Mouse (Mus musculus): ENCODE measurements around the gene Rec8.

Gene Rec8

DNA sequence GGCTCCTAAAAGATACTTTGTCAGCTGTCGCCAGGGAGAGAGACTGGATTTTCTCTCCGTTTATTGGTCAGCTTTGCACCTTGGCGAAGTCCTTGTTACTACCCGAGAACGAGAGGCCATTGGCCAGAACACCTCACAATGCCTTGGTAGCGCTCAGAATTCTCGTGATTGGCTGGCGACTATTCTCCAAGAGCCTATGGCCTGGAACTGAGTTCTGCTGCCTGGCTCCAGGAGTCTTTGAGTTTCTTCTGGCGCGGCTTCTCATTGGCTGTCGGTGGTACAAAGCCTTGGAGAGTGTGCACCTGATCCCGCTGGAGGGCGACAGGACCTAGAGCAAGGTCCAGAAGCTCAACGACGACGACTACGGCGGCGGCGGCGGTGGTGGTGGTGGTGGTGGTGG, at the start of gene Rec8:
Gene Rec8 (plus strand): TSS at position 216 of the 400 bp plus-strand sequence.
- DNase-seq (ENCODE audit: extremely low read depth, low read depth, low spot score): no peak

DNA sequence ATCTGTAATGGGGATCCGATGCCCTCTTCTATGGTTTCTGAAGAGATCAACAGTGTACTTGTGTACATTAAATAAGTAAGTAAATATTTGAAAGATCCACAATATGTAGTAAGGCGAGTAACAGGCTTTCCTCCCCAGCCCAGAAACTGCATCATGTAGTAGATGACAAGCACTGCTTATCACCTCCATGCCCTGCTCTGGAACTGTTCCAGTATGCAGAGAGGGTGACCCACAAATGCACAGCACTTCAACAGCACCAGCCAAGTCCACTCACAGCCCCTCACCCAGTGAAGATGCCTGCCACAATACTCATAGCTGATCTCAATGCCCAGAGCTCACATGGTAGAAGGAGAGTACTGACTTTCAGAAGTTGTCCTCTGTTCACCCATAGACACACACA, 47.2 kb upstream of the Rec8 start:
- no peak for DNase-seq (ENCODE audit: extremely low read depth, low read depth, low spot score)

DNA sequence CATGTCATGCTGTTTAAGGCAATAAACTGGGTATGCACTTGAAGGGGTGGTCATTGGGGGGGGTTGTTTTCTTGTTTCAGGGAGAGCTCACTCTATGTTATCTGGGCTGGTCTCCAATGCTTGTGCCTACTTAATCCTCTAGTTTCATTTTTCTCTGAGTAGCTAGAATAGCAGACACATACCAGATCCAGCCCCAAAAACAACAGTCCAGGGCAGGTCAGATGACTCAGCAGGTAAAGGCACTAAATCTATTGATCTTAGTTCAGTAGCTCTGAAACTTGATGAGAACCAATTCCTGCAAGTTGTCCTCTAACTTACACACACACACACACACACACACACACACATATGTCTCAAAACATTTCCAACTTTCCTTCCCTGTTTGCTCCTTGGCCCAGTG, 46.1 kb upstream of the Rec8 start:
- no peak for DNase-seq (ENCODE audit: extremely low read depth, low read depth, low spot score)

GRCm38 (mm10) chr14:55575302-55575701, 42.5 kb upstream of the Rec8 start, which contains the start of gene Fitm1:
Gene Fitm1 (plus strand): TSS chr14:55575617.
- no peak for DNase-seq (ENCODE audit: extremely low read depth, low read depth, low spot score)

DNA sequence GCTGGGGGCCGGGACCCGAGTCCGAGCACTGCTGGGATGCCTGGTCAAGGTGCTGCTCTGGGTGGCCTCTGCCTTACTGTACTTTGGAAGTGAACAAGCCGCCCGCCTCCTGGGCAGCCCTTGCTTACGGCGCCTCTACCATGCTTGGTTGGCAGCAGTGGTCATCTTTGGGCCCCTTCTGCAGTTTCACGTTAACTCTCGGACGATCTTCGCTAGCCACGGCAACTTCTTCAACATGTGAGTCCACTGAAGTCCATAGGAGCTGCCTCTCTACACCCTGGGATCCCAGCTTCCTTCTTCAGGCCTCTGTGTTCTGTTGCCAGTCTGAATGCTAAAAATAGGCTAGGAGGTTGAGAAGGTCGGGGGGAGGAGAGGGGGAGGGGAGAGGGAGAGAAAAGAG, 42.1 kb upstream of the Rec8 start:
- DNase-seq (ENCODE audit: extremely low read depth, low read depth, low spot score): no peak

DNA sequence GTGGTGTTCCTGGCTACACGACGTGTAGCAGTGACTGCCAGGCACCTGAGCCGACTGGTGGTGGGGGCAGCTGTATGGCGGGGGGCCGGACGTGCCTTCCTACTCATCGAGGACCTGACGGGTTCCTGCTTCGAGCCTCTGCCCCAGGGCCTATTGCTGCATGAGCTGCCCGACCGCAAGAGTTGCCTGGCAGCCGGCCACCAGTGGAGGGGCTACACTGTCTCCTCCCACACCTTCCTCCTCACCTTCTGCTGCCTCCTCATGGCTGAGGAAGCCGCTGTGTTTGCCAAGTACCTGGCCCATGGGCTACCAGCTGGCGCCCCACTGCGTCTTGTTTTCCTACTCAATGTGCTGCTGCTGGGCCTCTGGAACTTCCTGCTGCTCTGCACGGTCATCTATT, 41.5 kb upstream of the Rec8 start:
- no peak for DNase-seq (ENCODE audit: extremely low read depth, low read depth, low spot score)

DNA sequence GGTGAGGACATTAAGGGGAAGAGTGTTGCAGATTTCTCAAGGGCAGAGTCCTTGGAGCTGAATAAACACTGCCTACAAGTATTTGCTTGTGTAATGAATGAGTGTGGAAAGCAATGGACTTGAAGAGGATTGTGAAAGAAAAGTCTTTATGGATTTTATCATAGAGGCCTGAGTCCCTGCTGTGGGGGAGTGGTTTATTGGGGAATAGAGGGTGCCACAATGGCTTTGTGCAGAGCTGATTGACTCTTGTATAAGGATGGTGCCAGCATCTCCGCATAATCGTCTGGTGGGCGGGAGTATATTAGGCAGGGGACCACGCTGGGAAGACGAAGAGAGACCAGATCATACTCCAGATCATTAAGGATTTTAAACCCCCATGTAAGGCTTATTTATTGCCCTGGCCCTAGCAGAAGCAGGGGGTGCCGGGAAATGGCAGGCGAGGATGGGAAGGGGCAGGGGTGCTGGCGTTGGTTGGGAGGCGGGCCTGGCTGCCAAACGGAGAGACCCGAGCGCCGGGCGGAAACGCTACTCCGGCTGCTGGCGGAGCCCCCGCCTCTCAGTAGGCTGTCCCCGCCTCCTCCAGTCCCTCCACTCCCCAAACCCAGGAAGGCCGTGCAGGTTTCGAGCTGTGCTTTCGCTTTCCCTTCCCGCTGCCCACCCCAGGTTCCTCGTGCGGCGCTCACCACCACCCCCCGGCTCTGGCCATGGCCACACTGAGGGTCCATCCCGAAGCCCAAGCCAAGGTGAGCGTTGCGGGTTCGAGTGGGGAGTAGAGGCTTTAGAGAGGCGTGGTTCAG, 39.8 kb upstream of the Rec8 start, which contains the start of gene Psme1:
Gene Psme1 (plus strand): TSS at position 253 of the 797 bp plus-strand sequence.
- peak; percentile 68 for DNase-seq (ENCODE audit: extremely low read depth, low read depth, low spot score)

GRCm38 (mm10) chr14:55578668-55579269, 39.1 kb upstream of the Rec8 start:
- DNase-seq (ENCODE audit: extremely low read depth, low read depth, low spot score): no peak

DNA sequence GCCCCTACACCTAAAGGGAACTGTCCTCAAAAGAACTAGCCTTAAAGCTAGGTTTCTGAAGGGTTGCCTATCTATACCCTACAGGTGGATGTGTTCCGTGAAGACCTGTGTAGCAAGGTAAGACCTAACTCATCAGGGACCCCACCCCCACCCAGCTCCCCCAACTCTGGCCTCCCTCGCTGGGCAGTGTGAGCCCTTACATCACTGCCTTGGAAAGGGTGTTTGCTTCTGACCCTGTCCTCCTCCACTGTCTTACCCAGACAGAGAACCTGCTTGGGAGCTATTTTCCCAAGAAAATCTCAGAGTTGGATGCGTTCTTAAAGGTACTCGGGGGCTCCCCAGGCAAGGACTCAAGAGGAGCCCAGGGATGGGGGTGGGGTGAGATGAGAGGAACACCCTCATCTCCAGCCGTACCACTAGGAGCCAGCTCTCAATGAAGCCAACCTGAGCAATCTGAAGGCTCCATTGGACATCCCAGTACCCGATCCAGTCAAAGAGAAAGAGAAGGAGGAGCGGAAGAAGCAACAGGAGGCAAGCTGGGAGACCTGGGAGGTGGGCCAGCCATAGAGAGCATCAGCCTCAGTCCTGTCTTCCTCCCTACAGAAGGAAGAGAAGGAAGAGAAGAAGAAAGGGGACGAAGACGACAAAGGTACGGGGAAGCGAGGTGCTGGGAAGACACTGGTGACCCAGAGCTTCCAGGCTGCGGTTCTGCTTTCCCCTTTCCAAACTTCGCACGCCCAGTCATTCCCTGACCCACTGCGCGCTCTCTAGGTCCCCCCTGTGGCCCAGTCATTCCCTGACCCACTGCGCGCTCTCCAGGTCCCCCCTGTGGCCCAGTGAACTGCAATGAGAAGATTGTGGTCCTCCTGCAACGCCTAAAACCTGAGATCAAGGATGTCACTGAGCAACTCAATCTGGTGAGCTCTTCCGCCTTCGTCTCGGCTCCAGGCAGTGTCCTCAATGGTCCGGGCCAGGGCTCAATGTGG, 38.0 kb upstream of the Rec8 start:
- DNase-seq (ENCODE audit: extremely low read depth, low read depth, low spot score): no peak

DNA sequence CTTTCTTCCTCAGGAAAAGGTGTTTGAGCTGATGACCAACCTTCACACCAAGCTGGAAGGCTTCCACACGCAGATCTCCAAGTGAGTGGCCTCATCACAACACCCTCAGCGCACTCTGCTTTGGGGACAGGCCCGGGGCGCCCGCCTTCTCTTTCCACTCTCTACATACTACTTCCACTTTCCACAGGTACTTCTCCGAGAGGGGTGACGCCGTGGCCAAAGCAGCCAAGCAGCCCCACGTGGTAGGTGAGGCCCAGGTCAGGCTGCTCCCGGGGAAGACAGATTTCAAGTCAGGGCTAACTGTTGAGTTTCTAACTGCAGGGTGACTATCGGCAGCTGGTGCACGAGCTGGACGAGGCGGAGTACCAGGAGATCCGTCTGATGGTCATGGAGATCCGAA, 37.1 kb upstream of the Rec8 start:
- DNase-seq (ENCODE audit: extremely low read depth, low read depth, low spot score): no peak

DNA sequence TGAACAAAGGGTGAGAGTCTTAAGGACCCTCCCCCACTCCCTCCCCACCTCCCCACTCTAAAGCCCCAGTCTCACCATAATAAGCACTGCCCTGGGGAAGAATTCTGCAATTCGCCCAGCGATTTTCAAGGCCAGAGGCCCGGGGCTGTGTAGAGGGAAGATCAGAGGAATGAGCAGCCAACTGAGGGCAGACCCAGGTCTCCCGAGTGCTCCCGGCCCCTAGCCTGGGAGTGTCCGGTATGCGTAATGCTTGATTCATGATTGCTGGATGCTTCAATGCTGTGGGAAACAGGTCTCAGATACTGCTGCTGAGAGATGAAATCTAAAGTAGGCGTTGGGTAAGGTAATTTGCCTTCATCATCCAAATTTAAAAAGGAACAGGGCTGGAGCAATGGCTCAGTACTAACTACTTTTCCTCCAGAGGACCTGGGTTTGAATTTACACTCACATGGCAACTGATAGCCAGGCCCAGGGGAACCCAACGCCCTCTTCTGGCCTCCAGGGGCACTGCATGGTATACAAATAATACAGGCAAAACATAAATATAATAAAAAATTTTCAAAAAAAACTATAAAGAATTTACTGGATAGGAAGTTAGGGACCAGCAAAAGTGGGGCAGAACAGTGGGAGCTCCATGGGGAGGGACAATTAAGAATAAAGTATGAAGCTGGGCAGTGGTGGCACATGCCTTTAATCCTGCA, 35.7 kb upstream of the Rec8 start:
- DNase-seq (ENCODE audit: extremely low read depth, low read depth, low spot score): no peak

GRCm38 (mm10) chr14:55584303-55584701, 33.5 kb upstream of the Rec8 start:
- no peak for DNase-seq (ENCODE audit: extremely low read depth, low read depth, low spot score)

DNA sequence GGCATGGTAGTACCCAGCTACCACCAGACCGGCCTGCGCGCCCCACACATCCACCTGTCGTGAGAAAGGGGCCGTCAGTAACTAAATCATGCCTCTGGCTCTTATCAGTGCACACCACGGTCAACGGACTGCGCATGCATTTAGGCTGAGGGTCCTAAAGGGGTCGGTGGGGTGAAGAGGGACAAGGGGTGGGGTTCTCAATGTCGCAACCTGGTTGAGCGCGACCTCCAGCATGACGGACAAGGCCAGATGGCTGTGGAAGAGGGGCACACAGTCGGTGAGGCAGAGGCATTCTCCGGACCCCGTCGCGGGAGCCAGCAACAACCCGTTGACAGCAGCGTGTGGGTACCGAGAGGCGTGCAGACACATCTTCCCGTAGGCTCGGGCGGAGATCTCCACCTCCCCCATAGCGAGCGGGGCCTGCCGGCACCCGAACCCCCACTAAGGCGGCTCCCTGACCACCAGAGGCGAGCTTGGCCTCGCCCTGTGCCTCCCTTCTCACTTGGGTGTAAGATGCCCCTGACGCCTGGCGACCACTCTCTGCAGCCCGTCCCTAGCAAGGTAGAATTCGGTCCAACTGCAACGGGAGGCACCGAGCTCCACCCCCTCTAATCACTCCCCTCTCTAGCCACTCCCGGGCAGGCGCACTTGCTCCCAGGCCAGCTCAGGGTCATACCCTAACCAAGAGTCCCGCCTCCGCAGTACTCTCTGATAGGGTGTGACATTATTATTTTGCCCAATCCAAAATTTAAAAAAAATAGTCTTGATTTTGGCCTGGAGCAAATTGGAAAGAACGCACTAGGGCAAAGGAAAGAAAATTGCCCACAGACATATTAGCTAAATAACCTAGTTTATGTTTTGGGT, 32.9 kb upstream of the Rec8 start, which contains the start of gene Emc9:
Gene Emc9 (minus strand): TSS at position 601 of the 864 bp plus-strand sequence.
- peak; percentile 64 for DNase-seq (ENCODE audit: extremely low read depth, low read depth, low spot score)

- peak; percentile 64 for DNase-seq (ENCODE audit: extremely low read depth, low read depth, low spot score)
Measured at GRCm38 (mm10) chr14:55585566-55585960, 32.3 kb upstream of the Rec8 start.

DNA sequence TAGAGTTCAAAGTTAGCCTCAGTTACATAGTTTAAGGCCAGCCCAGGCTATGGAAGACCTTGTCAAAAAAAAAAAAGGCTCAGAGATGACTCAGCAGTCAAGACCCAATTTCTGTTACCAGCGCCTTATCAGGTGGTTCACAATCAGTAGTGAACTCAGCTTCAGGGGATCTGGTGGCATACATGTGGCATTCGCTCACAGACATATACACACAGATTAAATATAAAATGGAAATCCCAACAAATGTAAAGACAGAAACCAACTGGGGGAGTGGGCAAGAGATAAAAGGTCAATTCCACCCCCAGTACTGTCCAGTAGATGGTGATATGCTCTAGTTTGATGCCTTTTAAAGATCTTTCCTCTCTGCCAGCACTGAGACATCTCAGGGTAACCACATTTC, 31.7 kb upstream of the Rec8 start:
- no peak for DNase-seq (ENCODE audit: extremely low read depth, low read depth, low spot score)

GRCm38 (mm10) chr14:55589271-55589670, 28.6 kb upstream of the Rec8 start:
- no peak for DNase-seq (ENCODE audit: extremely low read depth, low read depth, low spot score)

DNA sequence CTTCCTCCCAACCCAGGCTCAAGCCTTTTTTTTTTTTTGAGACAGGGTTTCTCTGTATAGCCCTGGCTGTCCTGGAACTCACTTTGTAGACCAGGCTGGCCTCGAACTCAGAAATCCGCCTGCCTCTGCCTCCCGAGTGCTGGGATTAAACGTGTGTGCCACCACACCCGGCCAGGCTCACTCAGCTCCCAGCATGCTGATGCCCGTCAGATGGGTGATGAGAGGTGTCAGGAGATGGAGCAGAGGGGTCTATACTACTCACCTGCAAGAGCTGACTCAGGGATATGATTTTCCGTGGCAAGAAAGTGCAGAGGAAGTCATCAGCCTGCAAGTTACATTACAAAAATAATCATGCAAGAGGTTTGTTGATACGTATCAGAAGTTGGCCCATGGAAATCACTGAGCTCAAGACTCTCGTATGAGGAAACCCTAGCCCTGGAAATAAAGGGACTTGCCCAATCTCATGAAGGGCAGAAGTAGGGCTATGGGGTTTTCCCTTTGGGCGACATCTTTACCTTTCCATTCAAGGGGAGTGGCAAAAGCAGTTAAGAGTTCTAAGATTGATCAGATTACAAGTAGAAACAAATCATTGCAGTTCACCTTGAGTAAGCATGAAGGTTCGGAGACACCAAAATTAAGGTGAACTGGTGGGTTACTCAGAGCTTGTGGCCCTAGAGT, 27.9 kb upstream of the Rec8 start:
- peak; percentile 66 for DNase-seq (ENCODE audit: extremely low read depth, low read depth, low spot score)

DNA sequence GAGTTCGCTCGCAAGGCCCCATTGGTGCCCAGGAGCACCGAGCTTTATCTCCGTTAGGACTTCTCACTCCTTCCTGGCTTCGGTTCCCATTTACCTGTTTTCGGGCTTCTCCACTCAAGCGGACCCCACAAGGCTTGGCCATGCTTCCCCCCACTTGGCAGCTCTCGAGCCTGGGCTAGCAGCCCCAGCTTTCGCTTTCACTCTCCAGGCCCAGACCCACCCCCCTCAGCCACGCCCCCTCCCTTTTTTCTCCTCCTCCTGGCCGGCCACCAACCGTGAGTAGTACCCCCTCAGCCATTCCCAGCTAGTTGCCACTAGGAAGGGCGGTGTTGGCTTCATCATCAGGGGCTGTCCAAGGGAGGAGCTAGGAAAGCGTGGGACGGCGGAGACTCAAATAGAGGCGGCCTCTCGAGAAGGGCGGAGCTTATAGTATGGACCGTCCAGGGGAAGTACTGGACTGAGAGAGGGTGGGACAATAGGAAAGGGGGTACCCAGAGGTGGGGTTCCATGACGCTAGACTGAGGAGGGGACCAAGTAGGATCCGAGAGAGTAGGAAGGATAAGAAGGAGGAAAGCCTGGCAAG, 27.0 kb upstream of the Rec8 start, which contains the start of gene Psme2:
Gene Psme2 (minus strand): TSS at position 366 of the 583 bp plus-strand sequence.
- peak; percentile 76 for DNase-seq (ENCODE audit: extremely low read depth, low read depth, low spot score)
